Mouse (Mus musculus) c-Kit-positive CD71-negative TER-119-negative erythroid progenitor cells, embryonic 14.5 days (primary cell): ENCODE measurements around the gene Psme2b.
A peak's percentile ranks its signal among the peaks of the same experiment; 100 is the strongest.
"Not testable (repeated sequence)": the region's sequence is repeated elsewhere in the genome, so short reads cannot be mapped to it uniquely, and the experiment has no call there.

ENCODE experiments used
- DNase-seq: peaks from one replicate; pipeline ENCODE4 v3.0.0-alpha.2; 2013; ENCODE audit warnings: low read depth

The Psme2b gene

DNA sequence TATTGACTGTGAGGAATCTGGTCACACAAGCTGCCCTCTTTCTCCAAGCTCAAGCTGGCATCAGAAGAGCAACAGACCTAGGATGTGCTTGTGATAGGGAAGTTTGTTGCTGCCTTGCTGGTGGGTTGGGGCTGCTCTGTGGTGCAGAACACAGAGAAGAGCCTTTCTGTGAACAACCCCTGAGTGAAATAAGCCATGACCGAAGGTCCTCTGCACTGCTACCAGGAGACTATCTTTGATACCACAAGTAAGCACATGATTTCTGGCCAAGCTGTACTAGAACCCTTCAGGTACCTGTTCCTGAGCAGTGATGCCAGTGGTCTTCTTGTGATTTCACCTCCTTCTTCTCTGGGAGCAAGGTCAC lies 44.4 kb downstream of the Psme2b start:
- not testable (repeated sequence) for DNase-seq

DNA sequence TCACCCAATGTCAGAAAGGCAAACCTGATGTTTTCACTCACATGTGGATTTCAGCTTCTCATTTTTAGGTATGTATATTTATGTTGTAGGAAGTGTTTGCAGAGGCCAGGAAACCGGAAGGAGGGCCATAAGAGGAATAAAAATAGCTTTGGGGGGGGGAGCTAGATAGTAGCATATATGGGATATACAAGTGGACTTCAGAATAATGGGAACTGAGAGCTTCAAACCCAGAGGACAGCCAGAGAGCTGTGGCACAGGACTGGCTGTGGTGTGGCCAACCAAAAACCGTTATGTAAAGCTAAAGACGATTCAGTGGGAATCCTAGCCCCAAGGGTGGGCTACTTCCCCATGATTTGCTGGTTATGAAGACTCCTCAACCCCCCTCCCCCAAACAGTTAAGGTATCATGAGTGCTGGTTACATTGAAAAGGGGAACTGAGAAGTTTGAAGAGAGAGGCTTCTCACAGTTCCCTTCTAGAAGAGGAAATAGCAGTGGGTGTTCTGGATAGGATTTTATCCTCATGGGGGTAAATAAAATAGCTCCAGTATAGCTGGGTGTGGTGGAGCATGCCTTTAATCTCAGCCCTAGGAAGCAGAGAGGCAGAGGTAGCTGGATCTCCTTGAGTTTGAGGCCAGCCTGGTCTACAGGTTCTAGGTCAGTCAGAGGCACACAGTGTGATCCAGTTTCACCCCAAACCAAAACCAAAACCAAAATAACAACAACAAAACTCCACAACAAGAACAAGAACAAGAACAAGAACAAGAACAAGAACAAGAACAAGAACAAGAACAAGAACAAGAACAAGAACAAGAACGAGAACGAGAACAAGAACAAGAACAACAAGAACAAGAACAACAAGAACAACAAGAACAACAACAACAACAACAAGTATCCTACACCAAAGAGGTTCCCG lies 45.1 kb downstream of the Psme2b start:
- peak; percentile 16 for DNase-seq

DNA sequence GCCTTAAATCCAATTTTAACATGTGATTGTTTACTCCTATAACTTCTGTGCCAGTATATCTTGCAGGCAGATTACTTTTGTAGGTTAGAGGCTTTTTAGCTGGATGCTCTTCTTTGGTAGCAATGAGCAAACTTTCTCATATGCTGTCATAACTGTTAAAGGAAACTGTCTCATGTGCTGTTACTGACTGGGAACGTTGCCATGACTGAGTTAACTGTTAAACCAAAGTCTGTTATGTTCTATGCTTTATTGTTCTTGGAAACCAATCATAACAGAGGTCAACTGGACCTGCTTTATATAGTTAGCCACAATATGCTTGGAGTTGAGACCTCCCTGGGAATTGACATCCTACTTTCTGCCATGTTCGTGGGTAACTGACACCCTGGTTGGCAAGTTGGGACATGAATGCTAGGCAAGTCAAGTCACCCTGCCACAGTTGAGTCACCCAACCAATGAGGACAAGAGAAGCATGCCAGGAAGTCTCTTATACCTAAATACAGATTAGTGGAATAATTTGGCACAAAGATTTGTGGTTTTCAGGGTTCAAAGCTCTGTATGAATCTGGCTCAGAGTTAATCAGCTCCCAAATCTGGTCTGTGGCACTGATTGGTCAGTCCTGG lies 47.1 kb downstream of the Psme2b start:
- DNase-seq = no peak
